Mouse (Mus musculus): ENCODE results near the gene Stk17b.
A peak's percentile ranks its signal among the peaks of the same experiment; 100 is the strongest.
"Not testable (repeated sequence)": the region's sequence is repeated elsewhere in the genome, so short reads cannot be mapped to it uniquely, and the experiment has no call there.

Gene Stk17b

DNA sequence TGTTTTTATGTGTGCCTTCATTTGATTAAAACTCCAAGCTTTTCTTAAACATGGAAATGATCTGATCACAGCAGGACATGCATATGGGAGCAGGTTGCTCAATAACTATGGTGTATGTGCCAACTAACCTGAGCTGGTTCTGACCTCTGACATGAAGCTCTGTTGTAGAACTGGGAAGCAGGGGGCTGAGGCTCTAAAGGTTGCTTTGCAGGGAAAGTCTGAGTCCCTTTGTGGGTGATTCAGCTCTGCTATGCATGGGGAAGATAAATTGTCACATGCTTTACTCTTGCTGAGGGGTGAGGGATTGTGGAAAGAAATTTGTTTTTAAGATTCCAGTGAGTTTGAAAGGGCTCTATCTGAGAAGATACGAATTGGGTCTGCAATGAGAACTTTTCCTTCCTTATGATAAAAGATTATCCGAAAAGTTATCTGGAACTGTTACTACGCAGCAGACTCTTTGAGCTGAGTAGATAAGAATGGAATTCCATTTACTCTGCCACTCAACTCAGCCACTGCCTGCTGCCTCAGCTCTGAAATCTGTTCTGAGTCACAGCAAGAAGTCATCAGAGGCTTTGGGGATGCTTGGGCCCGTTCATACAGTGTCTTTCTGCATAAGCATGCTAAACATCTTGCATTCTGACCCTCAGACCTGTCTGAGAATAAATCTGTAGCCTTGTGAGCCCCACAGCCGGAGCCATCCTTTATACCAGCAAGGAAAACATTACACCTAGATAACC lies 56.4 kb downstream of the Stk17b start:
- DNase-seq (ENCODE audit: low read depth) = no peak

GRCm38 (mm10) chr1:53726883-53727282 lies 58.1 kb downstream of the Stk17b start:
- no peak for DNase-seq (ENCODE audit: low read depth)

- no peak for DNase-seq (ENCODE audit: low read depth)
Observed at GRCm38 (mm10) chr1:53721353-53721752, 63.7 kb downstream of the Stk17b start.

DNA sequence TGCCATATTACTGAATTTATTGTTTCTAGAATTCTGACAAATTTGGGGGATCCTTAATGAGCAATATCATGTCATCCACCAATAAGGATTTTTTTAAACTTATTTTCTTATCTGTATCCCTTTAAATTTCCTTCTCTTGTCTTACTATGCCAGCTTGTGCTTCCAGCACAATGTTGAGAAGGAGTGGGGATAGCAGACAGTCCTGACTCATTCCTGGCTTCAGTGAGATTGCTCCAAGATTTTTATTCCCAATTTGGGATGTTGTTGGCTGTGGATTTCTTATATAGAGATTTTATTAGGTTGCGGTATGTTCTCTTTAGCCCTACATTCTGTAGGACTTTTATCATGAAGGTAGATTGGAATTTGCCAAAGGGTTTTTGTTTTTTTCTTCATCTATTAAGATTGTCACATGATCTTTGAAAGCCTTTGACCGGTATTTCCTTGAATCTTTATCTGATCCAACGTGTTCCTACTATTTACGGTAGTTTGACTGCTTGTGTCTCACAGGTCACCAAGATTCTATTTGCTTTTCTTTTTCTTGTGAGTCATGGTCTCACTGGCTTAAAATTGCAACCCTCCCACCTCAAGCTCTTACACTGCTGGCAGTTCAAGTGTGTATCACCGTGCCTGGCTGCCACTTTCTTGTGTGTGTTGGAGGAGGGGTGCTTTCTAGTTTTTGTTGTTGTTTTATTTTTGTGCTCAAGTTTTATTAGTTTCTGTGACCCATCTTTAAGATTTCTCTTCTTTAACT lies 64.2 kb downstream of the Stk17b start:
- DNase-seq (ENCODE audit: low read depth) = no peak

GRCm38 (mm10) chr1:53715966-53716515 lies 69.0 kb downstream of the Stk17b start:
- no peak for DNase-seq (ENCODE audit: low read depth)

- peak; percentile 89 for DNase-seq (ENCODE audit: low read depth)
Observed at GRCm38 (mm10) chr1:53715446-53715845, 69.6 kb downstream of the Stk17b start.

GRCm38 (mm10) chr1:53713383-53713782 lies 71.6 kb downstream of the Stk17b start:
- DNase-seq (ENCODE audit: low read depth) = not testable (repeated sequence)

GRCm38 (mm10) chr1:53711069-53711468 lies 74.0 kb downstream of the Stk17b start:
- DNase-seq (ENCODE audit: low read depth) = no peak

GRCm38 (mm10) chr1:53709602-53710001 lies 75.4 kb downstream of the Stk17b start:
- DNase-seq (ENCODE audit: low read depth) = not testable (repeated sequence)

- peak; percentile 73 for DNase-seq (ENCODE audit: low read depth)
Observed at GRCm38 (mm10) chr1:53706431-53707361, 78.3 kb downstream of the Stk17b start, which contains the start of gene Dnah7a. Gene Dnah7a, minus strand, starts transcription at chr1:53706784.
